Mouse (Mus musculus) MEL (cell line): Measurements from ENCODE around the gene Notch2. TPM values are rescaled to one million over a fixed set of nuclear protein-coding genes. Genes with fewer than 3 reads are reported as not detected.

Source experiments
- DNase-seq: peaks from one replicate; pipeline ENCODE4 v3.0.0; 2011; ENCODE audit warnings: low read depth, low spot score
- H3K27ac ChIP-seq: 2 replicates; pipeline ENCODE4 v1.5.1; 2012; ENCODE audit warnings: low read depth, mild to moderate bottlenecking, control low read depth, low read length, moderate library complexity; ENCODE audit not compliant: control insufficient read depth
- H3K27me3 ChIP-seq, 2 experiments: fragments of 150-350 bp in 1 of 2; sonication (generic) in 1 of 2; 2 replicates each; pipeline ENCODE4 v1.6.1; 2012; ENCODE audit warnings: low read length in 2 of 2, mild to moderate bottlenecking in 2 of 2, improper control_type of control experiment in 1 of 2, moderate library complexity in 1 of 2; ENCODE audit not compliant: insufficient read depth in 2 of 2, control insufficient read depth in 1 of 2
- H3K36me3 ChIP-seq, 2 experiments: 2 replicates each; pipeline ENCODE4 v1.6.1; 2012 to 2014; ENCODE audit warnings: low read length in 2 of 2, improper control_type of control experiment in 1 of 2, inconsistent platforms in 1 of 2, mild to moderate bottlenecking in 1 of 2; ENCODE audit not compliant: insufficient read depth in 2 of 2, control insufficient read depth in 1 of 2
- H3K4me1 ChIP-seq, 2 experiments: fragments of 150-350 bp in 1 of 2; sonication (generic) in 1 of 2; 2 replicates each; pipeline ENCODE4 v1.6.1; 2012; ENCODE audit warnings: low read length in 2 of 2, improper control_type of control experiment in 1 of 2, mild to moderate bottlenecking in 1 of 2; ENCODE audit not compliant: insufficient read depth in 2 of 2, control insufficient read depth in 1 of 2
- H3K4me3 ChIP-seq, 2 experiments: fragments of 150-350 bp in 1 of 2; sonication (generic) in 1 of 2; 2 replicates each; pipeline ENCODE4 v1.5.1; 2012; ENCODE audit warnings: low read depth in 2 of 2, low read length in 2 of 2, mild to moderate bottlenecking in 2 of 2, moderate library complexity in 2 of 2, control low read depth in 1 of 2, improper control_type of control experiment in 1 of 2; ENCODE audit not compliant: control insufficient read depth in 1 of 2, insufficient read depth in 1 of 2
- H3K79me2 ChIP-seq: 2 replicates; pipeline ENCODE4 v1.6.1; 2012; ENCODE audit warnings: mild to moderate bottlenecking, low read length, moderate library complexity; ENCODE audit not compliant: control insufficient read depth, poor library complexity, insufficient read depth
- H3K9ac ChIP-seq: 2 replicates; pipeline ENCODE4 v1.6.1; 2012; ENCODE audit warnings: low read depth, mild to moderate bottlenecking, control low read depth, low read length, moderate library complexity; ENCODE audit not compliant: control insufficient read depth, poor library complexity, severe bottlenecking
- H3K9me3 ChIP-seq: fragments of 150-350 bp; sonication (generic); replicated peaks from 2 replicates; pipeline ENCODE4 v1.6.1; 2012; ENCODE audit warnings: mild to moderate bottlenecking, low read length, improper control_type of control experiment, moderate library complexity; ENCODE audit not compliant: insufficient read depth
- BHLHE40 ChIP-seq: IDR thresholded peaks from 2 replicates; pipeline ENCODE4 v1.6.1; 2012; ENCODE audit warnings: low read depth, mild to moderate bottlenecking, inconsistent platforms, low read length, improper control_type of control experiment, borderline replicate concordance
- CHD1 ChIP-seq: IDR thresholded peaks from 2 replicates; pipeline ENCODE4 v1.6.1; 2012; ENCODE audit warnings: low read depth, mild to moderate bottlenecking, inconsistent platforms, low read length, improper control_type of control experiment
- CTCF ChIP-seq, 3 experiments: IDR thresholded peaks in 2 of 3; conservative IDR thresholded peaks in 1 of 3; 2 replicates each; pipeline ENCODE4 v1.5.1; 2011 to 2012; ENCODE audit warnings: low read length in 3 of 3, low read depth in 2 of 3, mild to moderate bottlenecking in 2 of 3, improper control_type of control experiment in 1 of 3, inconsistent platforms in 1 of 3, mixed read lengths in 1 of 3, moderate library complexity in 1 of 3; ENCODE audit not compliant: control insufficient read depth in 1 of 3, insufficient read depth in 1 of 3, poor library complexity in 1 of 3, severe bottlenecking in 1 of 3
- EP300 ChIP-seq, 2 experiments: IDR thresholded peaks; 2 replicates each; pipeline ENCODE4 v1.6.1; 2011; ENCODE audit warnings: improper control_type of control experiment in 2 of 2, low read length in 2 of 2, low read depth in 1 of 2, mild to moderate bottlenecking in 1 of 2
- ETS1 ChIP-seq: IDR thresholded peaks from 2 replicates; pipeline ENCODE4 v1.6.1; 2012; ENCODE audit warnings: low read depth, mild to moderate bottlenecking, inconsistent platforms, low read length, improper control_type of control experiment, moderate library complexity
- HCFC1 ChIP-seq: IDR thresholded peaks from 2 replicates; pipeline ENCODE4 v1.6.1; 2012; ENCODE audit warnings: low read depth, mild to moderate bottlenecking, inconsistent platforms, low read length, improper control_type of control experiment, moderate library complexity
- JUND ChIP-seq: IDR thresholded peaks from 2 replicates; pipeline ENCODE4 v1.6.1; 2011; ENCODE audit warnings: low read depth, mild to moderate bottlenecking, improper control_type of control experiment, low read length
- KAT2A ChIP-seq: conservative IDR thresholded peaks from 2 replicates; pipeline ENCODE4 v1.6.1; 2012; ENCODE audit warnings: low read depth, low read length, improper control_type of control experiment, inconsistent platforms
- MAFK ChIP-seq: IDR thresholded peaks from 2 replicates; pipeline ENCODE4 v1.6.1; 2011; ENCODE audit warnings: low read depth, mild to moderate bottlenecking, low read length, improper control_type of control experiment, borderline replicate concordance
- NELFE ChIP-seq: IDR thresholded peaks from 2 replicates; pipeline ENCODE4 v1.6.1; 2011; ENCODE audit warnings: low read depth, low read length, improper control_type of control experiment
- POLR2A ChIP-seq, 2 experiments: IDR thresholded peaks; 2 replicates each; pipeline ENCODE4 v1.6.1; 2011 to 2012; ENCODE audit warnings: low read length in 2 of 2, mild to moderate bottlenecking in 2 of 2, control low read depth in 1 of 2, improper control_type of control experiment in 1 of 2, low read depth in 1 of 2, moderate library complexity in 1 of 2; ENCODE audit not compliant: control insufficient read depth in 1 of 2, insufficient read depth in 1 of 2, poor library complexity in 1 of 2
- POLR2AphosphoS2 ChIP-seq: IDR thresholded peaks from 2 replicates; pipeline ENCODE4 v1.6.1; 2011; ENCODE audit warnings: low read length, improper control_type of control experiment
- RAD21 ChIP-seq: IDR thresholded peaks from 2 replicates; pipeline ENCODE4 v1.6.1; 2011; ENCODE audit warnings: mild to moderate bottlenecking, low read depth, low read length, improper control_type of control experiment
- SIN3A ChIP-seq: IDR thresholded peaks from 2 replicates; pipeline ENCODE4 v1.6.1; 2012; ENCODE audit warnings: low read length, improper control_type of control experiment, inconsistent platforms
- TAL1 ChIP-seq: IDR thresholded peaks from 2 replicates; pipeline ENCODE4 v1.6.1; 2012; ENCODE audit warnings: mild to moderate bottlenecking, inconsistent platforms, low read length, moderate library complexity, mixed read lengths
- TBP ChIP-seq: IDR thresholded peaks from 2 replicates; pipeline ENCODE4 v1.8.0; 2011; ENCODE audit warnings: low read depth, low read length, improper control_type of control experiment
- TCF12 ChIP-seq: IDR thresholded peaks from 2 replicates; pipeline ENCODE4 v1.6.1; 2014; ENCODE audit warnings: low read depth, mild to moderate bottlenecking, inconsistent platforms, low read length, improper control_type of control experiment, moderate library complexity
- USF1 ChIP-seq: IDR thresholded peaks from 2 replicates; pipeline ENCODE4 v1.6.1; 2014; ENCODE audit warnings: low read depth, mild to moderate bottlenecking, inconsistent platforms, low read length, improper control_type of control experiment, moderate library complexity
- ZC3H11A ChIP-seq: IDR thresholded peaks from 2 replicates; pipeline ENCODE4 v1.6.1; 2012; ENCODE audit warnings: low read depth, mild to moderate bottlenecking, inconsistent platforms, low read length, improper control_type of control experiment
- ZMIZ1 ChIP-seq: IDR thresholded peaks from 2 replicates; pipeline ENCODE4 v1.6.1; 2012; ENCODE audit warnings: low read depth, mild to moderate bottlenecking, inconsistent platforms, low read length, improper control_type of control experiment, moderate library complexity
- ZNF384 ChIP-seq: IDR thresholded peaks from 2 replicates; pipeline ENCODE4 v1.6.1; 2012; ENCODE audit warnings: low read depth, mild to moderate bottlenecking, inconsistent platforms, low read length, improper control_type of control experiment
- polyA plus RNA-seq, 2 experiments: library from polyadenylated mRNA; stranded (reverse) in 1 of 2; unstranded in 1 of 2; fragments of >175 nt in 1 of 2; fragments of >200 nt in 1 of 2; gene quantifications; 2 replicates each; pipeline versions ENCODE4 v1.2.1 to v1.2.4; 2012; ENCODE audit warnings: low replicate concordance in 2 of 2, low read depth in 1 of 2; ENCODE audit not compliant: insufficient read length in 2 of 2, insufficient read depth in 1 of 2, missing spikeins in 1 of 2
- total RNA-seq: library from RNA; depleted of rRNA; stranded (reverse); fragments of 300-350 nt; gene quantifications from 2 replicates; pipeline ENCODE4 v1.2.3, GENCODE M21; 2012

The Notch2 gene
- total and polyA plus RNA-seq, 3 experiments: 16.2 to 36.6 (median 16.6) TPM

DNA sequence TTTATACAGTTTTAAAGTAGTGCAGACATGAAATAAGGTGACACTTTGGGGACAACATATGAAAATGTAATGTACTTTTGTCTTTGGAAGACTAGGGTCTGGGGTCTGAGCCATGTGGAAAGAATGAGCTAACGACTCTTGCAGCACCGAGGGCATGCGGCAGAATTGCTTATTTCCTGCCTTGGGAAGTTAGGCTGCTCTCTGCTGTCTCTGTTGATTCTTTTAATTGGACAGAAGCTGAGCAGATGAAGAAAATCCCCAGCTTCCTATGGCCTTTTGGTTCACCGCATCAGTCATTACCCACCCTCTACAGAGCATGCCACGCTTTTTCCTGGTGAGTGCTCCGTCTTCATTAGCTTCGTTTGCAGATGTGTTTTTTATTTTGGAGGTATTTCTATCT is 23.8 kb downstream of the Notch2 start:
- no peak for DNase-seq
- TF ChIP-seq TCF12: no peak
- TF ChIP-seq USF1: no peak
- TF ChIP-seq CTCF (IDR thresholded peaks at IDR 0.05 in 2 of 3, conservative IDR thresholded peaks at IDR 0.05 in 1 of 3; ENCODE audit: control insufficient read depth in 1 of 3, insufficient read depth in 1 of 3, low read depth in 2 of 3, low read length in 3 of 3, poor library complexity in 1 of 3, severe bottlenecking in 1 of 3): no peak
- no peak for TF ChIP-seq ZC3H11A
- TF ChIP-seq TAL1: no peak
- TF ChIP-seq JUND: no peak
- TF ChIP-seq TBP: no peak
- TF ChIP-seq ZNF384: no peak
- no peak for TF ChIP-seq POLR2A (IDR thresholded peaks at IDR 0.05; ENCODE audit: control insufficient read depth in 1 of 2, insufficient read depth in 1 of 2, low read depth in 1 of 2, low read length in 2 of 2, poor library complexity in 1 of 2)
- TF ChIP-seq BHLHE40: no peak
- no peak for TF ChIP-seq POLR2AphosphoS2
- no peak for TF ChIP-seq CHD1
- no peak for TF ChIP-seq ZMIZ1
- no peak for TF ChIP-seq KAT2A
- no peak for TF ChIP-seq SIN3A
- TF ChIP-seq NELFE: no peak
- no peak for TF ChIP-seq EP300 (IDR thresholded peaks at IDR 0.05; ENCODE audit: low read depth in 1 of 2, low read length in 2 of 2)
- no peak for TF ChIP-seq HCFC1
- Histone ChIP-seq H3K9ac (no peak overlapping the region), H3K27me3 (no peaks in the 10 kb centered on the region), H3K9me3 (no peaks in the 10 kb centered on the region), H3K36me3 (peaks cover 0 to 34% of the 10 kb centered on the region in 2 experiments; a peak in 2 of 4 replicates), H3K4me3 (no peak overlapping the region), H3K79me2 (peaks cover 17% of the 10 kb centered on the region), H3K4me1 (peaks cover 29 to 32% of the 10 kb centered on the region in 2 experiments), H3K27ac (no peak overlapping the region)

DNA sequence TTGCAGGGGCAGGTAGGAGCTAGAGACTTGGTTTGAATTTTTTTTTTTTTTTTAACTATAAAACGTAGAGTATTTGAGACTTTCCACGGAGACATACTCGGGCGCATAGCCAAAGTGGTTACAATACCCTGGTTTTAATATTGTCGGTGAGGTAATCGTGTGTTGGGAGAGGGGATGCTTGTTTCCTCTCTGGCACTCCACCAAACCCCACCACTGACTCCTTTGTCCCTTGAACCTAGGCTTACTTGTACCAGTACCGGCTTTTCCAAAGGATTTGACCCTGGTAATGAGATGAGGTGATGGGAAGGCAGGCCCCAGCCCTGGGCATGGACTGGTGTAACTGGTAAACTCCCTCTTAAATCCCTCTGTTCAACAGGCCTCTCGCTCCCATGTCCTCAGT is 25.3 kb downstream of the Notch2 start:
- TF ChIP-seq CHD1 (no peak), NELFE (no peak), ETS1 (no peak), MAFK (no peak), HCFC1 (no peak), RAD21 (no peak)
- TF ChIP-seq, all 39 proteins: peak for 0
- peaks cover 19% of the 10 kb centered on the region in 2 experiments for H3K4me1 ChIP-seq
- H3K27ac ChIP-seq: no peak overlapping the region
- no peaks in the 10 kb centered on the region for H3K27me3 ChIP-seq
- no peak overlapping the region for H3K4me3 ChIP-seq
- peaks cover 31% of the 10 kb centered on the region for H3K79me2 ChIP-seq
- H3K36me3 ChIP-seq: peaks cover 0 to 21% of the 10 kb centered on the region in 2 experiments; a peak in 2 of 4 replicates
- H3K9me3 ChIP-seq: no peaks in the 10 kb centered on the region
- H3K9ac ChIP-seq: no peak overlapping the region
- DNase-seq: no peak
